Mouse (Mus musculus) bone marrow, adult 2 months (tissue): Measurements from ENCODE around the gene Ccser1.

ENCODE experiments used
- CTCF ChIP-seq: fragments of 200-500 bp; IDR thresholded peaks from 2 replicates; pipeline ENCODE4 v1.5.1; 2011; ENCODE audit warnings: low read length, control low read depth; ENCODE audit not compliant: control insufficient read depth, insufficient read depth
- POLR2A ChIP-seq: fragments of 200-500 bp; IDR thresholded peaks from 2 replicates; pipeline ENCODE4 v1.6.1; 2011; ENCODE audit warnings: low read depth, mild to moderate bottlenecking, control low read depth, low read length, borderline replicate concordance; ENCODE audit not compliant: control insufficient read depth

- TF ChIP-seq CTCF (no peak), POLR2A (no peak)
Measured at GRCm38 (mm10) chr6:61233060-61233459, 52.9 kb downstream of the Ccser1 start.
